Mouse (Mus musculus): ENCODE data around the gene Hist2h2ab. TPM values are rescaled to one million over a fixed set of nuclear protein-coding genes. Genes with fewer than 3 reads are reported as not detected.

Gene Hist2h2ab
- polyA plus RNA-seq, 1 experiment = 1.2 TPM

- no peak for TF ChIP-seq CTCF (IDR thresholded peaks at IDR 0.05; ENCODE audit: insufficient read depth, low read length)
- no peak for TF ChIP-seq POLR2A (IDR thresholded peaks at IDR 0.05; ENCODE audit: borderline replicate concordance, extremely low read depth, low read depth, low read length)
- no peak for DNase-seq
- no peak overlapping the region for H3K4me3 ChIP-seq (replicated peaks; ENCODE audit: extremely low read depth, low read depth, low read length)
- peaks cover 5% of the 10 kb centered on the region; the same call in 1 of the 2 replicates for H3K4me1 ChIP-seq (ENCODE audit: control insufficient read depth, insufficient read depth, low read length)
- WGBS = 49% methylated on average over 3 of the region's 3 CpGs
Observed at GRCm38 (mm10) chr3:96235836-96236235, 16.2 kb downstream of the Hist2h2ab start.

- no peak for DNase-seq
- Histone ChIP-seq H3K4me1 (ENCODE audit: control insufficient read depth, insufficient read depth, low read length) (peaks cover 5% of the 10 kb centered on the region; the same call in 1 of the 2 replicates), H3K4me3 (replicated peaks; ENCODE audit: extremely low read depth, low read depth, low read length) (no peak overlapping the region)
- no peak for TF ChIP-seq CTCF (IDR thresholded peaks at IDR 0.05; ENCODE audit: insufficient read depth, low read length)
- TF ChIP-seq POLR2A (IDR thresholded peaks at IDR 0.05; ENCODE audit: borderline replicate concordance, extremely low read depth, low read depth, low read length) = no peak
- WGBS = 79% methylated on average over 4 of the region's 4 CpGs
Observed at GRCm38 (mm10) chr3:96236834-96237334, 17.2 kb downstream of the Hist2h2ab start.

GRCm38 (mm10) chr3:96237335-96237903 lies 17.8 kb downstream of the Hist2h2ab start:
- no peak for DNase-seq
- H3K4me3 ChIP-seq (replicated peaks; ENCODE audit: extremely low read depth, low read depth, low read length) = no peak overlapping the region
- TF ChIP-seq CTCF (IDR thresholded peaks at IDR 0.05; ENCODE audit: insufficient read depth, low read length) = no peak
- TF ChIP-seq POLR2A (IDR thresholded peaks at IDR 0.05; ENCODE audit: borderline replicate concordance, extremely low read depth, low read depth, low read length) = no peak
- WGBS = 60% methylated on average over 7 of the region's 7 CpGs
- peaks cover 5% of the 10 kb centered on the region; the same call in 1 of the 2 replicates for H3K4me1 ChIP-seq (ENCODE audit: control insufficient read depth, insufficient read depth, low read length)

GRCm38 (mm10) chr3:96237904-96238511 lies 18.3 kb downstream of the Hist2h2ab start:
- no peak for DNase-seq
- Histone ChIP-seq H3K4me3 (replicated peaks; ENCODE audit: extremely low read depth, low read depth, low read length) (no peak overlapping the region), H3K4me1 (ENCODE audit: control insufficient read depth, insufficient read depth, low read length) (peaks cover 5% of the 10 kb centered on the region; the same call in 1 of the 2 replicates)
- no peak for TF ChIP-seq CTCF (IDR thresholded peaks at IDR 0.05; ENCODE audit: insufficient read depth, low read length)
- no peak for TF ChIP-seq POLR2A (IDR thresholded peaks at IDR 0.05; ENCODE audit: borderline replicate concordance, extremely low read depth, low read depth, low read length)
- WGBS = 12% methylated on average over 12 of the region's 12 CpGs

GRCm38 (mm10) chr3:96238954-96239793 lies 19.5 kb downstream of the Hist2h2ab start, which contains the start of gene Hist2h3c2:
Hist2h3c2 (minus strand) TSS chr3:96239127.
- Histone ChIP-seq H3K4me3 (replicated peaks; ENCODE audit: extremely low read depth, low read depth, low read length) (peak within 1 kb of the TSS; percentile 54), H3K4me1 (ENCODE audit: control insufficient read depth, insufficient read depth, low read length) (peaks cover 14% of the 10 kb centered on the region)
- peak; percentile 57 for DNase-seq
- peak; percentile 29; the same call in 1 of the 2 replicates for TF ChIP-seq POLR2A (IDR thresholded peaks at IDR 0.05; ENCODE audit: borderline replicate concordance, extremely low read depth, low read depth, low read length)
- WGBS = under 1% methylated on average over 29 of the region's 68 CpGs

- 3% methylated on average over 32 of the region's 85 CpGs for WGBS
- Histone ChIP-seq H3K4me1 (ENCODE audit: control insufficient read depth, insufficient read depth, low read length) (peaks cover 18% of the 10 kb centered on the region), H3K4me3 (replicated peaks; ENCODE audit: extremely low read depth, low read depth, low read length) (peak within 1 kb of the TSS; percentile 54)
- DNase-seq = peak; percentile 100
- peak; percentile 53; the same call in 1 of the 2 replicates for TF ChIP-seq POLR2A (IDR thresholded peaks at IDR 0.05; ENCODE audit: borderline replicate concordance, extremely low read depth, low read depth, low read length)
Observed at GRCm38 (mm10) chr3:96239949-96240798, 20.5 kb downstream of the Hist2h2ab start, which contains the start of gene Hist2h2aa2. Hist2h2aa2 (minus strand) TSS chr3:96240276.

GRCm38 (mm10) chr3:96240799-96241197 lies 21.1 kb downstream of the Hist2h2ab start:
- no peak for DNase-seq
- peaks cover 18% of the 10 kb centered on the region for H3K4me1 ChIP-seq (ENCODE audit: control insufficient read depth, insufficient read depth, low read length)
- 73% methylated on average over 9 of the region's 9 CpGs for WGBS
- H3K4me3 ChIP-seq (replicated peaks; ENCODE audit: extremely low read depth, low read depth, low read length) = no peak overlapping the region
- TF ChIP-seq CTCF (IDR thresholded peaks at IDR 0.05; ENCODE audit: insufficient read depth, low read length) = no peak
- no peak for TF ChIP-seq POLR2A (IDR thresholded peaks at IDR 0.05; ENCODE audit: borderline replicate concordance, extremely low read depth, low read depth, low read length)

- TF ChIP-seq CTCF (IDR thresholded peaks at IDR 0.05; ENCODE audit: insufficient read depth, low read length) (no peak), POLR2A (IDR thresholded peaks at IDR 0.05; ENCODE audit: borderline replicate concordance, extremely low read depth, low read depth, low read length) (no peak)
- Histone ChIP-seq H3K4me1 (ENCODE audit: control insufficient read depth, insufficient read depth, low read length) (peaks cover 13% of the 10 kb centered on the region), H3K4me3 (replicated peaks; ENCODE audit: extremely low read depth, low read depth, low read length) (peak overlapping the region; percentile 91)
- no peak for DNase-seq
- 64% methylated on average over 7 of the region's 7 CpGs for WGBS
Observed at GRCm38 (mm10) chr3:96243921-96244572, 24.4 kb downstream of the Hist2h2ab start.
